Mouse (Mus musculus): ENCODE results near the gene E130114P18Rik. TPM values are rescaled to one million over a fixed set of nuclear protein-coding genes. Genes with fewer than 3 reads are reported as not detected.

The E130114P18Rik gene
- total and polyA plus RNA-seq, 2 experiments = not detected

DNA sequence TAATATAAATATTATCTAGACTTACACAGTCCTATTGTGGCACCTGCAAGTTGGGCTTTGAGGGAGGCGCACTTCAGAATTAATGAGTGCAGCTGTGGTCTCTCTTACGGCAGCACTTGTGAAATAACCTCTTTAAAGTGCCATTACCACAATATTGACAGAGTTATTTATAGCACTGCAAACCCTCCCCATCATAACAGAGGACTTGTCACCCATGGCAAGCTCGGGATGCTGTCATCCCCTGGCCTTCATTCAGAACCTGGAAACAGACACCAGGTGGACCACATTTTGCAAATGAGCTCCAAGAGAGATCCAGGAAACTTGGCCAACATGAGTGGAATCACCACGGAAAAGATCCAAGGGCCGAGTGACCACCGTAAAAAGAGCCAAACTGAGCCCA is 63.3 kb downstream of the E130114P18Rik start:
- H3K27me3 ChIP-seq (ENCODE audit: control insufficient read depth, insufficient read depth, low read length) = no peaks in the 10 kb centered on the region; the same call in 1 of the 2 replicates
- no peak overlapping the region for H3K9ac ChIP-seq (ENCODE audit: low read depth, low read length)
- H3K4me1 ChIP-seq (ENCODE audit: control insufficient read depth, insufficient read depth, low read length) = no peaks in the 10 kb centered on the region
- no peak overlapping the region for H3K27ac ChIP-seq (replicated peaks; ENCODE audit: insufficient read depth, low read depth, low read length)
- H3K36me3 ChIP-seq (ENCODE audit: control insufficient read depth, insufficient read depth, low read length) = no peaks in the 10 kb centered on the region
- H3K79me2 ChIP-seq (ENCODE audit: control insufficient read depth, insufficient read depth, low read length) = no peaks in the 10 kb centered on the region
- no peak for DNase-seq (ENCODE audit: extremely low read depth, low read depth, low spot score)
- no peak for TF ChIP-seq CTCF (IDR thresholded peaks at IDR 0.05; ENCODE audit: low read depth, low read length)
- TF ChIP-seq POLR2A (IDR thresholded peaks at IDR 0.05; ENCODE audit: extremely low read depth, insufficient read depth, low read length) = no peak
- H3K4me3 ChIP-seq (ENCODE audit: insufficient read depth, low read depth, low read length) = no peak overlapping the region
- WGBS = 78% methylated on average over 6 of the region's 6 CpGs

DNA sequence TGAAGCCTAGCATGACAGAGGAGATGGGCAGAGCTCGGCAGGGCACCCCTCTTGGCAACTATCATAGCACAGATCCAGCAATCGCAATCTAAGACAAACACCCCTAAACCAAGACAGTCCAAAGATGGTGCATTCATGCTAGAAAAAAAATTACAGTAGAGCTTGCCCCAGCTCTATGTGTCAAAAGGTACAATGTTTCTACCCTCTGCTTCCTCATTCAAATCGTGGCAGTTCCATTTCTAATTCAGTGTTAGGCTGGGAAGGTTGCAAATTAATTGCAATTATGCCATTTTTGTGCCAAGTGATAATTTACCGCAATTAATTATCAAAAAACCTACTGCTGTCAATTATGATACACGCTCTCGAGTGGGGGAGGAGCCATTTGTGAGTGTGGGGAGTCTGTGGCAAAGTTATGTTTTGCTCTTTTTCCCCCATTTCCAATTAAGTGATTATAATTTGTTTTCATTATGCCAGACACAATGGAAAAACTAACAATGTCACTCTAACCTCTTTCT is 63.7 kb downstream of the E130114P18Rik start:
- H3K4me1 ChIP-seq (ENCODE audit: control insufficient read depth, insufficient read depth, low read length) = no peaks in the 10 kb centered on the region
- H3K9ac ChIP-seq (ENCODE audit: low read depth, low read length) = no peak overlapping the region
- TF ChIP-seq CTCF (IDR thresholded peaks at IDR 0.05; ENCODE audit: low read depth, low read length) = no peak
- no peak for TF ChIP-seq POLR2A (IDR thresholded peaks at IDR 0.05; ENCODE audit: extremely low read depth, insufficient read depth, low read length)
- no peaks in the 10 kb centered on the region for H3K36me3 ChIP-seq (ENCODE audit: control insufficient read depth, insufficient read depth, low read length)
- H3K79me2 ChIP-seq (ENCODE audit: control insufficient read depth, insufficient read depth, low read length) = no peaks in the 10 kb centered on the region
- no peaks in the 10 kb centered on the region; the same call in 1 of the 2 replicates for H3K27me3 ChIP-seq (ENCODE audit: control insufficient read depth, insufficient read depth, low read length)
- H3K27ac ChIP-seq (replicated peaks; ENCODE audit: insufficient read depth, low read depth, low read length) = no peak overlapping the region
- DNase-seq (ENCODE audit: extremely low read depth, low read depth, low spot score) = no peak
- 88% methylated on average over 6 of the region's 6 CpGs for WGBS
- no peak overlapping the region for H3K4me3 ChIP-seq (ENCODE audit: insufficient read depth, low read depth, low read length)

DNA sequence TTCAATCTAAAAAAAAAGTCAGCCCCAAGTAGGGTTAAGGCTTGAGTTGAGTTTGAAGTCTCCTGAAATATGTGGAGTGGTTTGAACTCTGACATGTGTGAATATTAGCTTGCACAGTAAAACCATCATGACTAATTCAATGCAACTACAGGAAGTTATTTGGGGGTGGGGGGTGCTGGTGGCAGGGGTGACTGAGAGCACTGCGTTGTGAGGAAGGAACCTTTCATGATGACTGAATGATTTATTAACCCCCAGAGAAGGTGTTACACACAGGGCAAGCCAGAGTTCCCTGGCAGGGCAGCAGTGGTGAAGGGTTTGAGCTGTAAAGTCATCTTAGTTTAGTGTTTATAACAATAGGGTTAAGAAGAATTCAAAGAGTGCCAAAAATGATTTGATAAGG is 65.3 kb downstream of the E130114P18Rik start:
- H3K27me3 ChIP-seq (ENCODE audit: control insufficient read depth, insufficient read depth, low read length) = no peaks in the 10 kb centered on the region; the same call in 1 of the 2 replicates
- 45% methylated on average over 1 of the region's 1 CpGs for WGBS

DNA sequence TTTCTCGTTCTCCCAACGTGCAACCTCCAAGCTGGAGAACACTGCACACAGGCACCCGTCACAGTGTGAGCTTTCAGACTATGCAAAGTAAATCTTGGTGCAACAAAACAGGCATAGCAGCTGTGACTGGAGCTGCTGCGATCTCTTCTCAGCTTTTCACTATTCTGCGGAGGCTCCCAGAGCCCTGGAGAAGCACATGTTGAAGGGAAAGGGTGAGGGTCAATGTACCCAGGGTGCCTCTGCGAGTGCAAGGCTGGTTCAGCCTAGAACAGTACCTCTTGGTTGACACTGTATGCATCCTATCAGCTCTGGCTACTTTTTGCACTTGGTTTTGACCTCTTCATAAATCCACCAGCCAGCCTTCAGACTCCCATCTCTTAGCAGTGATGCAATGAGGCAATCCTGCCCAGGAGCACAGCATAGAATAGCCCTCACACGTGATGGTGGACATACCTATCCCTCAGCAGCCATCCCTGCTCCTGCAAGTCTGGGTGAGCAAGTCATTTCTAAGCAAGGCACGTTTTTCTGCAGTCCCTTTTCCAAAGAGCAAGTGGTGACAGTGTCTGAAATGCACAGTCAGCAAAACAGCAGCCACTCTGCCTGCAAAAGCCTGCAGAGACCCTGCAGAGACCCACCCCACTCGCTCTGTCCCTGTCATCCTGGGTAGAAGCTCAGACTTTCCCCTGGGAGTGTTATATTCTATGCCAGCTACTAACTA is 67.7 kb downstream of the E130114P18Rik start:
- 74% methylated on average over 9 of the region's 9 CpGs for WGBS
- TF ChIP-seq POLR2A (IDR thresholded peaks at IDR 0.05; ENCODE audit: extremely low read depth, insufficient read depth, low read length) (no peak), CTCF (IDR thresholded peaks at IDR 0.05; ENCODE audit: low read depth, low read length) (no peak)
- no peaks in the 10 kb centered on the region for H3K36me3 ChIP-seq (ENCODE audit: control insufficient read depth, insufficient read depth, low read length)
- H3K27ac ChIP-seq (replicated peaks; ENCODE audit: insufficient read depth, low read depth, low read length) = no peak overlapping the region
- H3K9ac ChIP-seq (ENCODE audit: low read depth, low read length) = no peak overlapping the region
- H3K4me3 ChIP-seq (ENCODE audit: insufficient read depth, low read depth, low read length) = no peak overlapping the region
- no peaks in the 10 kb centered on the region; the same call in 1 of the 2 replicates for H3K27me3 ChIP-seq (ENCODE audit: control insufficient read depth, insufficient read depth, low read length)
- H3K4me1 ChIP-seq (ENCODE audit: control insufficient read depth, insufficient read depth, low read length) = no peaks in the 10 kb centered on the region
- DNase-seq (ENCODE audit: extremely low read depth, low read depth, low spot score) = no peak
- no peaks in the 10 kb centered on the region for H3K79me2 ChIP-seq (ENCODE audit: control insufficient read depth, insufficient read depth, low read length)

More for the DNA sequence above, 65.3 kb downstream of the E130114P18Rik start:
- Histone ChIP-seq H3K79me2 (ENCODE audit: control insufficient read depth, insufficient read depth, low read length) (no peaks in the 10 kb centered on the region), H3K4me1 (ENCODE audit: control insufficient read depth, insufficient read depth, low read length) (no peaks in the 10 kb centered on the region), H3K4me3 (ENCODE audit: insufficient read depth, low read depth, low read length) (no peak overlapping the region), H3K36me3 (ENCODE audit: control insufficient read depth, insufficient read depth, low read length) (no peaks in the 10 kb centered on the region), H3K9ac (ENCODE audit: low read depth, low read length) (no peak overlapping the region), H3K27ac (replicated peaks; ENCODE audit: insufficient read depth, low read depth, low read length) (no peak overlapping the region)
- no peak for DNase-seq (ENCODE audit: extremely low read depth, low read depth, low spot score)
- TF ChIP-seq POLR2A (IDR thresholded peaks at IDR 0.05; ENCODE audit: extremely low read depth, insufficient read depth, low read length) (no peak), CTCF (IDR thresholded peaks at IDR 0.05; ENCODE audit: low read depth, low read length) (no peak)

DNA sequence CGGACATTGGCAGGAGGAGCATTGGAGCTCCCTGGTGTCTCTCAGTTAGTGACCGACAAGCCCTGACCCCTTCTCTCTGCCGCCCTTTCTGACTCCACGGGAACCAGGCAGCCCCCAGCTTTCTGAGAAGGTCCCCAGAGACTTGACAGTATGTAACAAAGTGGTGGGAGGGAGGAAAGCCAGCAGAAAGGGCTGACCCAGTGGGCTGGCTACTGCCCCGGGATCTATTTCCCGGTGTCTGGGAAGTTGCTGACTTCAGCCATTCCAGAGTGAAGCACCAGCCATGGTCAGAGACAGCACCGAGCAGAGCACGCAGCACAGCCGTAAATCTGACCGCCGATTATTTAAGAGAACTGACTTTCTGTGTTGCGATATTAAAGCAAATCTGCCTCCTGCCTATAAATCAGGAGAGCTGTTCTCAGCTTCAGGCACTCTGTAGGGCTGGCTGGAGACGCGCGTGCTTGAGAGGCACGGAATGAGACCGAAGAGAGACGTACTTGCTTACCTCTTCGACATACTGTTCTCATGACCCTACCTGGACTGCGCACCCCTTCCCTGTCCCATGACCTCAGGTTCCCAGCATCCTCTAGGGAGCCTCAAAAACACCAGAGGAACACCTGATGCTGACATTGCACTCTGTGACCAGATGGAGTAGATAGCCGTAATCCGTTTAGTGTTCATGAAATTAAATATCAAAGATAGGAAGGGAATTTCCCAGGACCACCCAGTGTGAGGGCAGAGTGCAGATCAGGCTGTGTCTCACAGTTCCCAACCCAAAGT is 70.3 kb downstream of the E130114P18Rik start:
- no peak overlapping the region for H3K9ac ChIP-seq (ENCODE audit: low read depth, low read length)
- no peaks in the 10 kb centered on the region for H3K79me2 ChIP-seq (ENCODE audit: control insufficient read depth, insufficient read depth, low read length)
- no peaks in the 10 kb centered on the region; the same call in 1 of the 2 replicates for H3K27me3 ChIP-seq (ENCODE audit: control insufficient read depth, insufficient read depth, low read length)
- no peak overlapping the region for H3K4me3 ChIP-seq (ENCODE audit: insufficient read depth, low read depth, low read length)
- no peak overlapping the region for H3K27ac ChIP-seq (replicated peaks; ENCODE audit: insufficient read depth, low read depth, low read length)
- no peaks in the 10 kb centered on the region for H3K4me1 ChIP-seq (ENCODE audit: control insufficient read depth, insufficient read depth, low read length)
- DNase-seq (ENCODE audit: extremely low read depth, low read depth, low spot score) = no peak
- H3K36me3 ChIP-seq (ENCODE audit: control insufficient read depth, insufficient read depth, low read length) = no peaks in the 10 kb centered on the region
- no peak for TF ChIP-seq POLR2A (IDR thresholded peaks at IDR 0.05; ENCODE audit: extremely low read depth, insufficient read depth, low read length)
- no peak for TF ChIP-seq CTCF (IDR thresholded peaks at IDR 0.05; ENCODE audit: low read depth, low read length)
- WGBS = 83% methylated on average over 22 of the region's 22 CpGs
